Mouse (Mus musculus) small intestine, adult 2 months (tissue): Measurements from ENCODE around the gene Selp. TPM values are rescaled to one million over a fixed set of nuclear protein-coding genes. Genes with fewer than 3 reads are reported as not detected.

ENCODE experiments used
- H3K27ac ChIP-seq: fragments of 200-500 bp; 2 replicates; pipeline ENCODE4 v1.5.1; 2012; ENCODE audit warnings: low read depth, low read length, control low read depth, inconsistent platforms; ENCODE audit not compliant: insufficient read depth
- H3K27me3 ChIP-seq: fragments of 200-500 bp; 2 replicates; pipeline ENCODE4 v1.6.1; 2012; ENCODE audit warnings: mild to moderate bottlenecking, moderate library complexity, low read length, inconsistent platforms; ENCODE audit not compliant: control insufficient read depth, insufficient read depth
- H3K36me3 ChIP-seq: fragments of 200-500 bp; 2 replicates; pipeline ENCODE4 v1.6.1; 2012; ENCODE audit warnings: mild to moderate bottlenecking, low read length, control low read depth, inconsistent platforms; ENCODE audit not compliant: control insufficient read depth, insufficient read depth
- H3K4me1 ChIP-seq: fragments of 200-500 bp; 2 replicates; pipeline ENCODE4 v1.6.1; 2012; ENCODE audit warnings: low read length, inconsistent platforms, mixed read lengths; ENCODE audit not compliant: control insufficient read depth, insufficient read depth, insufficient read length
- H3K4me3 ChIP-seq: fragments of 200-500 bp; 2 replicates; pipeline ENCODE4 v1.5.1; 2012; ENCODE audit warnings: low read depth, mild to moderate bottlenecking, control low read depth, inconsistent platforms, low read length, moderate library complexity
- CTCF ChIP-seq: fragments of 200-500 bp; IDR thresholded peaks from 2 replicates; pipeline ENCODE4 v1.5.1; 2012; ENCODE audit warnings: low read depth, mild to moderate bottlenecking, control low read depth, inconsistent platforms, low read length, moderate library complexity, mixed read lengths; ENCODE audit not compliant: insufficient replicate concordance, insufficient read length; ENCODE audit errors: extremely low read depth
- POLR2A ChIP-seq: fragments of 200-500 bp; IDR thresholded peaks from 2 replicates; pipeline ENCODE4 v1.6.1; 2012; ENCODE audit warnings: low read depth, mild to moderate bottlenecking, control low read depth, inconsistent platforms, low read length, moderate library complexity
- WGBS: fragments of 180-500 bp; shearing (Covaris S2); methylation state at CpG from one replicate; pipeline ENCODE4 v1.1.7; 2018; 5-methylcytosine and 5-hydroxymethylcytosine counted together
- polyA plus RNA-seq: library from polyadenylated mRNA; depleted of rRNA; stranded (reverse); fragments of >200 nt; gene quantifications from 2 replicates; pipeline ENCODE4 v1.2.3, GENCODE M21; 2012; rRNA removed

The Selp gene
- polyA plus RNA-seq, 1 experiment, result 0.63 TPM

DNA sequence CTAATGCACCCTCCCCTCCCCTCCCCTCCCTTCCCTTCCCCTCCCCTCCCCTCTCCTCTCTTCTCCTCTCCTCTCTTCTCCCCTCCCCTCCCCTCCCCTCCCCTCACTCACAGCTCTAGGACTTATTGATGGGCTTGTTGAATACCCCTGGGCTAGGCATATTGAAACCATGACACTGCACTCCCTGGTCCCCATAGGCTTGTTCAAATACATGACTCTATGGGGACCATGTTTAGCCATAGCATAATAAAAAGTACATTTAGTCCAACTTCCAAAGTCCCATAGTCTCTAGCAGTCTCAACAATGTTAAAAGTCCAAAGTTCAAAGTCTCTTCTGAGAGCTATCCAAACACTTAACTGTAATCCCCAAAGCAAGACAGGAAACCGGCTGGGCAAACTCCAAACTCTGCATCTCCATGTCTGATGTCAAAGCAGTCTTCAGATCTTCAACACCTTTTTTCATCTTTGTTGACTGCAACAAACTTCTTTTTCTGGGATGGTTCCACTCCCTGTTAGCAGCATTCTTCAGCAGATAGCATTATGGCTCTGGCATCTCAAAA is 72.0 kb downstream of the Selp start:
- 32% methylated on average over 1 of the region's 1 CpGs for WGBS
- Histone ChIP-seq H3K27ac (peak overlapping the region; percentile 21; the same call in 1 of the 2 replicates), H3K36me3 (no peaks in the 10 kb centered on the region), H3K4me3 (no peak overlapping the region), H3K4me1 (peaks cover 9% of the 10 kb centered on the region; the same call in 1 of the 2 replicates), H3K27me3 (no peaks in the 10 kb centered on the region)
- no peak for TF ChIP-seq CTCF
- no peak for TF ChIP-seq POLR2A

DNA sequence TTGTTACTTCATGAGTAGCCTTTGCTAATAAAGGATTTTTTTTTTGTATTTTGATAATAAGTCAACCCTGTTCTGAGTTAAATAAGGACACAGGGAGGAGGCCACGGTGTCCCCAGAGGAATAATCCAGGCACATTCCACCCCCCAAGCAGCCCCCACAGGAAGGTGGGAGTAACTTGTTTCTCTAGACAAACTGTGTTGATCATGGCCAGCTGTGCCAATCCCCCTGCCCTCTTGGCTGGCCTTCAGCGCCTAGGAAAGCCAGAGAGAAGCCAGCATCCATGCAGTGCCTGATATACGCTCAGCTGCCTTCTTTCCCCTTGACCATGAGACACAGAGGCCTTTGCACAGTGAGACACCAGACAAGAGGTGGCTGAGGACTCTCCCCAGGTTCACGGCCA is 84.5 kb downstream of the Selp start:
- H3K27ac ChIP-seq, result no peak overlapping the region
- no peak for TF ChIP-seq CTCF
- TF ChIP-seq POLR2A, result no peak
- WGBS, result 92% methylated on average over 4 of the region's 4 CpGs
- H3K4me3 ChIP-seq, result no peak overlapping the region
- no peaks in the 10 kb centered on the region for H3K27me3 ChIP-seq
- peaks cover 2% of the 10 kb centered on the region; the same call in 1 of the 2 replicates for H3K4me1 ChIP-seq
- H3K36me3 ChIP-seq, result no peaks in the 10 kb centered on the region

Other genes starting within 250 kb of the Selp start
- gene Scyl3, start 186.2 kb upstream of the Selp start, polyA plus RNA-seq, result 3.6 and 4.6 TPM in 2 replicates
- gene BC055324, start 120.5 kb upstream of the Selp start, polyA plus RNA-seq, result 0.25 and 0.44 TPM in 2 replicates
- gene Mettl18, start 120.4 kb upstream of the Selp start, polyA plus RNA-seq, result 0.06 and 0.08 TPM in 2 replicates
- 0.08 TPM in 1 of 2 replicates, not detected in the other for gene Sele, start 67.0 kb upstream of the Selp start, polyA plus RNA-seq
- 0.70 and 0.75 TPM in 2 replicates for gene Sell, start 53.3 kb upstream of the Selp start, polyA plus RNA-seq
- 0.23 and 1.2 TPM in 2 replicates for gene F5, start 36.6 kb downstream of the Selp start, polyA plus RNA-seq
- 7.2 and 7.4 TPM in 2 replicates for gene Slc19a2, start 133.8 kb downstream of the Selp start, polyA plus RNA-seq
- 0.51 and 1.4 TPM in 2 replicates for gene Ccdc181, start 160.3 kb downstream of the Selp start, polyA plus RNA-seq
- 1.6 and 1.9 TPM in 2 replicates for gene Nme7, start 188.9 kb downstream of the Selp start, polyA plus RNA-seq
- gene Blzf1, start 192.2 kb downstream of the Selp start, polyA plus RNA-seq, result 0.86 and 1.1 TPM in 2 replicates